Mouse (Mus musculus) inflammation-experienced regulatory T-cells (primary cell): ENCODE results near the gene Ddx20. TPM values are rescaled to one million over a fixed set of nuclear protein-coding genes. Genes with fewer than 3 reads are reported as not detected.

Experiments
- polyA plus RNA-seq, 2 experiments: library from polyadenylated mRNA; unstranded; fragments of 100-300 nt; shearing (Covaris generic); gene quantifications; one replicate each; pipeline ENCODE4 v1.2.1; 2017

The Ddx20 gene
- 10 to 100 TPM; 35.6 to 37.2 TPM for polyA plus RNA-seq

DNA sequence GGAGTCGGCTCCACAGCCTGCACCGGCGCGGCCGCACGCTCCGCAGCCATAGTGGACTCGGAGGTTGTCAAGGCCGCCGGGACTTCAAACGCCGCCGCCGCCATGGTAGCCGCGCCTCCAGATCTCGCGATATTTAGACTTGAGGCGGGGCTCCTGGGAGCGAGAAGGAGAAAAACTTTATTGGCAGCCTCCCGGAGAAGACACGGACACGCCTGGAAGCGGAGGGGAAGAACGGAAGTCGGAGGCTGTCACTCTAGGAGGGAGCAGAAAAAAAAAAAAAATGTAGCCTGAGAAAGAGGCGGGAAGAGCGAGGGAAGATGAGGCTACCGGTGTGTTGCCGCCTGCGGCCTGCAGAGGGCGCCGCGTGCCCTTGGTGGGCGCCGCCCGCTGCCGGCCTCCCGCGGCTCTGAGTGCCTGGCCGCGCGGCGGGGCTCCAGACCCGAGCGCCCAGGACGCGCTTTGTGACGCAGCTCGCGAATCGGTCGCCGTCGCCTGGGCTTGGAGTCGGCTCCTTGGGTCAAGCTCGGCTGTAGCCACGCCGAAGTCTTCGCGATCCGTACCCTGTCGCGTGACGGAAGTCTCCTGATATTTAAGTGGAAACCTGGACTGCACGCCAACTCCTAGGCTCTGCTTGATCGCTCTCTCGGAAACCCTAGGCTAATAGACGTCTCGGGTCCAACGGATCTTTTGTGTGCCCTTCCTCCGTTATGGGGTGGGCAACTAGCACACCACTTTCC, at the start of gene Ddx20:
Gene Ddx20 (minus strand): TSS at position 251 of the 737 bp plus-strand sequence.

DNA sequence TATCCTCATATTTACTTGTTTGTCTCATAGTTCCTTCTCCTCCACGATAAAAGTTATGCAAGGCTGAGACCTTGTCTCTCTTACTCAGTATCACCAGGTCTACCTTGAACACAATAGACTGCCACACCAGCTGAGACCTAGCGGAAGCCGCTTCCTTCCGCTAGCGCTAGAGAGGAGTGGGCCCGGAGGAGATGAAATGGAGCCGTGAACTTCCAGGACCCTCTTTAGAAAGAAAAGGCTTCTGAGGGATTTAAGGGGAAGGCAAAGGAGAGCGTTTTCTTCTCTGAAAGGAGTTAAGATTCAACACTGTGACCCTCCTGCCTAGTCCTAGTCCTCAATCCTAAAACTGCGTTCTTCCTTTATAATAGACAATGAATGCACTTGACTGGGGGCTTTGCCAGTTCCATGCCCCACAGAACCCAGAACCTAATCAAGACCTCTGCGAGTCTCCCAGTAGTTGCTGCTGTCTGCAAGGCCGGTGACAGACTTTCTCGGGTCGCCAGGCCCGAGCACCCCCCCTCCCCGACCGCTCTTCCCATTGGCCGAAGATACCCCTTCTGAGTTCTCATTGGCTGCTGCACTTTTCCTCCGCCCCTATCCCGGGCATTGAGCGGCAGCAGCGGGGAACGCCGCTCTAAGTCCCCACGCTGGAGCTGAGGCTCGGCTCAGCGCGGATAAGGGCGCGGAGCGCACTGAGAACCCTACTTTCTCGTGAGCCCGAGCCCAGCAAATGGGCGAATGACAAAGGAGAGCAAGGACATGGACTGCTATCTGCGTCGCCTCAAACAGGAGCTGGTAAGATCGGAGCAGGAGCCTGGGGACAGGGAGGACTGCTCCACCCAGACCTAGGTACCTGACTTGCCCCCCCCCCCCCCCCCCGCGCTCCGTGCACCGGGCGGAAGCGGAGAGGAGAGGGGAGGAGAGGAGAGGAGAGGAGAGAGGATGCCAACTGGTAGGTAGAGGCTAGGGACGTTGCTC, 16.9 kb upstream of the Ddx20 start, which contains the start of gene Inka2:
Gene Inka2 (plus strand): TSS at position 569 of the 978 bp plus-strand sequence.

Other genes starting within 250 kb of the Ddx20 start
- under 1 TPM; 0.07 to 0.56 TPM for gene Kcnd3, start 235.2 kb downstream of the Ddx20 start, polyA plus RNA-seq
- gene Inka2, start 17.0 kb upstream of the Ddx20 start, polyA plus RNA-seq, result 10 to 100 TPM in 1 of 2 experiments, 1 to 10 TPM in 1; 1.9 to 11.0 TPM
- 100 to 1,000 TPM; 261 to 298 TPM for gene Rap1a, start 113.8 kb upstream of the Ddx20 start, polyA plus RNA-seq
- gene Adora3, start 183.3 kb upstream of the Ddx20 start, polyA plus RNA-seq, result under 1 TPM in 1 of 2 experiments, not detected in 1; 0.42 TPM
- gene Tmigd3, start 183.3 kb upstream of the Ddx20 start, polyA plus RNA-seq, result not detected
- gene I830077J02Rik, start 245.1 kb upstream of the Ddx20 start, polyA plus RNA-seq, result 1 to 10 TPM; 1.3 to 2.0 TPM